Mouse (Mus musculus) cerebellum, adult 11-12 months (tissue): ENCODE measurements around the gene Klc2.

Experiments used
- DNase-seq: peaks from one replicate; pipeline ENCODE4 v3.0.0; 2022

Gene Klc2

DNA sequence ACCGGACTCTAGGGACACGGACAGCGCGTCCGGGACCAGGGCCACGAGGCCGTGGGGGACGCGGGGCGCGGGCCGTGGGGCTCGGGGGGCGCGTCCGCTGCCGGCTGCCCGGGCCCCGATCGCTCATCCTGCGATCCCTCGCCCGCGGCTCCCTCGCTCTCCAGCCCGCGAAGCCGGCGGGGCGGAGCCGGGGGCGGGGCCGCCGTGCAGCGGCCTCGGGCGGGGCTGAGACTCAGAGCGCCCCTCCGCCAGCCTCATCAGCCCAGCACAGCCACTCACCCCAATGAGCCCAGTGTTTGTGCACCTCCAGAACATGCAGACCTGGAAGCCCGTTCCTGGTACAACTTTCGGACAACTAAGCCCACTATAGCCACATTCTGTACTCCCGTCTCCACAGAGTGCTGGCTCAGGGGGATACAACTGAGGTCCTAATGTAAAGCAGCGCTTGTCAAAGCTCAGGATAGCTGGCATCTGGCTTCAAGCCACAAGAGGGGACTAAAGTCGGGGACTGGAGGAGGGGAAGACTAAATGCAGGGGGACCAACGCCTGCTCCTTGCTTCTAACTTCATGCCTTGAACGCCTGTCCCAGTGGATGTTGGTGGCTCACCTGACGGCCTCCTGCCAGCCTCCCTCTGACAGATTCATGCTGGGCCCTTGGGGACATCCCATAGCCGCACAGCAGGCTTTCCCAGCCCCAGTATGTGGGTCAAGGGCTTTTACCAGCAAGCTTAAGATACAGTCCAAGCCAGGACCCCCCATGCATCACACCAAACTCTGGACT is 19.8 kb downstream of the Klc2 start, which contains the start of gene Cnih2:
Gene Cnih2, minus strand, starts transcription at position 159 of the 781 bp plus-strand sequence.
- peak; percentile 78 for DNase-seq

GRCm38 (mm10) chr19:5097521-5098362 is 20.6 kb downstream of the Klc2 start:
- DNase-seq, result peak; percentile 37

- DNase-seq, result peak; percentile 66
Observed at GRCm38 (mm10) chr19:5095887-5096474, 22.4 kb downstream of the Klc2 start.

- DNase-seq, result peak; percentile 28
Observed at GRCm38 (mm10) chr19:5094746-5095417, 23.5 kb downstream of the Klc2 start.

DNA sequence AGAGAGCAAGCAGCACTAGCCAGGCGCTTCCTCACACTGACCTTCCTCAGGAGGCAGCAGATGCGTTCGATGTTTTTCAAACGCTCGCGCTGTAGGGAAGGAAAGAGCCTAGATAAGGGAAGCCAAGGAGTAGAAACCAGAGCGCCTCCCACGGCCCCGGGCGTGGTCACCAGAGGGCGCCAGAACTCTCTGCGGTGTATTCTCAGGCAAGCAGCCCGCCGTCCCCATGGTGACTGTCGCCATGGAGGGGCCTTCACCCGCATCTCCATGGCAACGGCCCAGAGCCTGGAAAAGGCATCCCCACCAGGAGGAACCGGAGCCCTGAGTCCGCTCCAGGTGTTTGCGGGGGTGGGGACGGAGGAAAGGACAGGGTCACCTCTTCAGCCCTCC is 24.1 kb downstream of the Klc2 start:
- DNase-seq, result peak; percentile 93

GRCm38 (mm10) chr19:5093481-5094242 is 24.7 kb downstream of the Klc2 start:
- peak; percentile 74 for DNase-seq

GRCm38 (mm10) chr19:5092083-5092482 is 26.3 kb downstream of the Klc2 start:
- DNase-seq, result peak; percentile 57

DNA sequence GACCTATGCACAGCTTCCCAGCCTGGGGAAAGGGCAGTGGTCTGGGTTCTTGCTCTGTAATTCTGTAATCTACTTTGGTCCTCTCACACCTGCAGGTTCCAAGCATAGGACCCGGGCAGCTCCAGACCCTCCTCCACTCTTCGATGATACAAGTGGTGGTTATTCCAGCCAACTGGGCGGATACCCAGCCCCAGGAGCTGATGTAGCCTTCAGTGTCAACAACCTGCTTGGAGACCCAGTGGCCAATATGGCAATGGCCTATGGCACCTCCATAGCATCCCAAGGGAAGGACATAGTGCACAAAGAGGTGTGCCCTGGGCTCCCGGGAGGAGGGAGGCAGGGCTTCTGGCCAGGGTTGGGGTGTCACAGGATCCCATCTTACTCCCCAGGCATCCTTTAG is 29.0 kb downstream of the Klc2 start:
- peak; percentile 62 for DNase-seq

- DNase-seq, result peak; percentile 98
Observed at GRCm38 (mm10) chr19:5087884-5088728, 30.3 kb downstream of the Klc2 start, which contains the start of gene Yif1a. Gene Yif1a, plus strand, starts transcription at chr19:5088538.

- peak; percentile 29 for DNase-seq
Observed at GRCm38 (mm10) chr19:5086533-5086932, 31.8 kb downstream of the Klc2 start.

DNA sequence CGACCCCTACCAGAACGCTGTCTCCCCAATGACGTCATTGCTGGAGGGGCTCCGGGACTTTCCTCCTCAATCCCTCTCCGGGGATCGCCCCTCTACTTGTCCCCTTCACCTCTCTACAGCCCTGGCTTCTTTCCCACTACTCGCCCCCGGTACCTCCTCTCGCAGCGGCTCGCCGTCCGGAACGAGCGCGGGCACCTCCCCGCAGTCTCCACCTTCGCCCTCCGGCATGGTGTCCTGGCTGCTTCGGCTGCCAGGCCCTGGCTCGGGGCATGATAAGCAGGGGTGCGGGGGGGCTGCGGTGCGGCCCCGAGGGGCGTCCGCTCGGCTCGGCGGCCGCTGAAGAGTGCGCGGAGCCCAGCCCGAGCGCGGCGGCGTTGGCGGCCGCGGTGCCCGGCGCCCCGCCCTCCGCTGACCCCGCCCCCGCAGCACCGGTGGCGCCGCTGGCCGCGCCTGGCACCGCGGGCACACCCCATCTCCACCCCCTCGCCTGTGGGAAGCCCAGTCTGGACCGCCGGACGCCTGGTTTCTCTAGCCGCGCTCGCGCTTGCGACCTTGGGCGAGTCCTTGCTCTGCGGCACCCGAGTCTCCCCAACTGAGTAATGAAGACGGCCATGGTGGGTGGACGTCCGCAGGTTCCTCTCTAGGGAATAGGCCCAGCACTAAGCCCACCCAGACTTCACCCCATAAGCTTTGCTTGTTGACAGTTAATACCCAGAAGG is 33.1 kb downstream of the Klc2 start, which contains the start of gene Tmem151a:
Gene Tmem151a, minus strand, starts transcription at position 387 of the 719 bp plus-strand sequence.
- peak; percentile 82 for DNase-seq

DNA sequence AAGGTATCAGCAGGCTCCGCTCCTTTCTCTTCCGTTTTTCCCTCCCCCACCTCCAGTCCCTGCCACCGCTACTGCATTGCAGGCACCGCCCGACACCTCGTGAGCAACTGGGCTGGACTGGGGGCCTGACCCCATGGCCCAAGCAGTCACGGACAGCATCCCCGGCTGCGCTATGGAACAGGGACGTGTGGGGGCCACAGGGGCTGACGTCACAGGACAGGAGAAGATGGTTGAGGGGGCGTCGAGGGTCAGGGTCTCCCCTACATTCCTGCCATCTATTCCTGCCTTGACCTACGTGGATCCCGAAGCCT is 33.6 kb downstream of the Klc2 start:
- no peak for DNase-seq

DNA sequence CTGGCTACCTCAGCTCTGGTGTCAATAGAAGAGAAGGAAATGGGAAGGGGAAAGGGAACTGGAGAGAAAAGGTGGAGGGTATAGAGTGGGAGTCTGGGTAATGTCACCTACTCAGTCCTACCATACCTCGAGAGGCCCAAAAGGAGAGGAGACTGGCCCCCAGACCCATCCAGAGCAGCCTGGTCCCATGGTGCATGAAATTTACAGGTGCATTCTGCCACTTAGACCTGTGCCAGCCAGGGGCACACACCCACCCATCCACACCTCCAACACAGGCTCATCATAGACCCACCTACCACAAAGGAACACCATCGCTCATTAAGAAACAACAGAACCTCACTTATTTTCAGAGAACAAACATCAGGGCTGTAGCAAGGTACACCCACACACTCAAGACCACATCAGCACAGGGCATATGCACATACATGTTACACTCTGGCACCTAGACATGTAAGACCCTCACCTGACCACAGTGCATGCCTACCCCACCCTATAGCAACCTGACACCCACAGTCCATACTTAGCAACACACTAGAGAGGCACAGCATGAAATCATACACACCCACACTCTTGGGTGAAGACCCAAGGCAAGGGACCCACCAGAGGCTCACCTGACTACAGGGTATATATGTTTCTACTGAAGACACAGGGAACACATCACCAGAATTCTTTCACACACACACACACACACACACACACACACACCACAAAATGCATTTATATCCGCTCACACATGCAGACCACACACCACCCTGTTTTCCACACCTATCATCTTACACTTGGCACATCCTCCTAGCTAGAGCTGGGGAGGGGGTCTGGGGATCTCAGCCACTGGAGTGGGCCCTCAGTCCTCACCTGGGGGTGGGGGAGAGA is 34.2 kb downstream of the Klc2 start:
- peak; percentile 58 for DNase-seq

DNA sequence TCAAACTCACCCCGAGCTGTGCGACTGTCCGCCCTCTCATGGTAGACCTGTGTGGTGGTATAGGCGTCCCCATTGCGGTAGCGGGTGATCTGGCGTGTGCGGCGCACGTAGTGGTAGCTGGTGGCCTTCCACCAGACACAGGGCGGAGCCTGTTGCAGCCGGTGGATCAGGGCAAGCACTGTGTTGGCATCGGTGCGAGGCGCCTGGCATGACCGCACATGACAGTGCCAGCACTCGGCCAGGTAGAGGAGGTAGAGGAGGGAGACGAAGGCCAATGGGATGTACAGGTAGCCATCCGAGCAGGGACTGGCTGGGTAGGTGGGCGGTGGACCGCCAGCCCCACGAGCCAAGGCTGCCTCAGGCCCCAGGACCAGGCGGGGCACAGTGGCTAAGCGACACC is 35.8 kb downstream of the Klc2 start:
- no peak for DNase-seq

DNA sequence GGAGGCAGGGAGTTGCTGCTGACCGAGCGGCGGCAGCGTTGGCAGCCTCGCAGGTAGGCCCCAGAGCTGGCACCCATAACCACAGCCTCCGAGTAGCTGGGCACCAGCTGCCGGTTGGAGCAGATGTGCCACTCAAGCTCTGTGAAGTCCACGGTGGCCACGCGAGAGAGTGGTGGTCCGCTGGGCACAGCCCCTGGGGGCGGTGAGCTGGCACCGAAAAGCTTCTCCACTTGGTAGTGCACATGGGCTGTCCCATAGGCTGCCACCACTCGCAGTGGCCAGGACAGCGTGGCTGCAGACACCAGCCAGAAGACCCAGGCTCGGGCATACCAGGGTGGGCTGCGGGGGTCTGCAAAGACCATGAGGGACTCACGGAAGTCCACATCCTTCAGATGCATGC is 36.4 kb downstream of the Klc2 start:
- peak; percentile 59 for DNase-seq

DNA sequence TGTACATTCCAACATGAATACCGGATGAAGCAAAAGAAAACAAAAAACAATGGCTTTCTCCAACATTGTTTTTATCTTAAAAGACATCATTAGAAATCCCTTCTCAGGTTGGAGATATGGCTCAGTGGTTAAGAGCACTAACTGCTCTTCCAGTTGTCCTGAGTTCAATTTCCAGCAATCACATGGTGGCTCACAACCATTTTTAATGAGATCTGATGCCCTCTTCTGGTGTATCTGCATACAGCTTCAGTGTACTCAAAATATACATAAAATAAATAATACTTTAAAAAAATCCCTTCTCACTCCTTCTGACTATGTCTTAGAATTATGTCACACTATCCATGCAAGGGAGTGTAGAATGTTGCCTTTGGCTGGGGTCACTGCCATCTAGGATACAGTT is 39.1 kb downstream of the Klc2 start:
- DNase-seq, result no peak

- no peak for DNase-seq
Observed at GRCm38 (mm10) chr19:5073518-5073917, 44.8 kb downstream of the Klc2 start.

GRCm38 (mm10) chr19:5073028-5073427 is 45.3 kb downstream of the Klc2 start:
- peak; percentile 46 for DNase-seq

DNA sequence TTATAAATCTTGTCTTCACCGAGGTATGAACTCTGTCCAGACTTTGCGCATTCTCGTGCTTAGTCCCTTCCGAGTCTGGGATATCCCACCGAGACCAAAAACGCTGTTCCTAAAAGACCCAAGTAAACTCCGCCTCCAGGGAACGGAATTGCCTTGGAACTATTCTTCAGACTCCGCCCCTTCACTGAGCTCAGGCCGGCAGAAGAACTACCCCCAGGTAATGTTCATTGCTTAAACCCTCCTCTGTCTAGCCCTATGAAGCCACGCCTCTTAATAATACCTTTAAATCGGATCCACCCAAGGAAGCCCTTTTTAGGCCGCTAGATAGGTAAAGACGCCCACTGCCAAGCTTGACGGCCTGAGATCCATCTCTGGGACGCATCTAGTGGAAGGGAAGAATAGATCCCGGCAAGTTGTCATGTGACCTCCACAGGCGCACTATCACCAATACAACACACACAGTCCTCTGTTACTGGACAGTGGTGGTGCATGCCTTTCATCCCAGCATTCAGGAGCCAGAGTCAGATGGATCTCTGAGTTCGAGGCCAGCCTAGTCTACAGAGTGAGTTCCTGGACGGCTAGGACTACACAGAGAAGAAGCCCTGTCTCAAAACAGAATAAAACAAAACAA is 45.9 kb downstream of the Klc2 start:
- peak; percentile 27 for DNase-seq
